Mouse (Mus musculus): Measurements from ENCODE around the gene Bean1. TPM values are rescaled to one million over a fixed set of nuclear protein-coding genes. Genes with fewer than 3 reads are reported as not detected.

Gene Bean1
- total and polyA plus RNA-seq, 3 experiments: not detected

DNA sequence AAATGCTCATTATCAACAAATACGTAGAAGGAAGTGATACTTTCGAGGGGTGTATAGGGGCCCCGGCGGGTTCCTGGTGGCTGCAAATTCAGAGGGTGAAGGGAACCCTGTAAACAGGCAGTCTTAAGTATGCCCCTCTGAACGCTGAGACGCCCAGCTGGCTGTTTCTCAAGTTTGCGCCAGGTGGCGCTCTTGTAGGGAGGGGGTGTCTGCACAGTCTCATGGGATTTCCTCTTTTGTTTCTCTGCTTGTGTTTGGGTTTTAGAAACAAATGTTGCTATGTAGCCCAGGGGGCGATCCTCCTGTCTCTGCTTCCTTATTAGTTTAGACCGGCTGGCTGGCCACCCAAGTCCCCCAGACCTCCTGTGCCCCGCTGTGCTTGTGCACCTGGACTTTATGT, 48.8 kb downstream of the Bean1 start:
- no peaks in the 10 kb centered on the region for H3K27me3 ChIP-seq (ENCODE audit: control insufficient read depth in 1 of 2, insufficient read depth in 2 of 2, low read length in 2 of 2)
- H3K79me2 ChIP-seq (ENCODE audit: control insufficient read depth, insufficient read depth, low read length, poor library complexity): no peaks in the 10 kb centered on the region
- H3K27ac ChIP-seq (ENCODE audit: control insufficient read depth, low read depth, low read length): peak overlapping the region; percentile 35
- H3K36me3 ChIP-seq (ENCODE audit: control insufficient read depth in 1 of 2, insufficient read depth in 2 of 2, low read length in 2 of 2): peaks cover 0 to 5% of the 10 kb centered on the region in 2 experiments; a peak in 2 of 4 replicates
- peaks cover 0 to 5% of the 10 kb centered on the region in 2 experiments; a peak in 2 of 4 replicates for H3K4me1 ChIP-seq (ENCODE audit: control insufficient read depth in 1 of 2, insufficient read depth in 2 of 2, low read length in 2 of 2)
- TF ChIP-seq ZC3H11A (IDR thresholded peaks at IDR 0.05; ENCODE audit: low read depth, low read length) (0 out of 2 replicates have a peak, but pooled peaks have one; percentile 34), HCFC1 (IDR thresholded peaks at IDR 0.05; ENCODE audit: low read depth, low read length) (peak; percentile 51; the same call in 1 of the 2 replicates), RAD21 (IDR thresholded peaks at IDR 0.05; ENCODE audit: low read depth, low read length) (peak; percentile 53), NELFE (IDR thresholded peaks at IDR 0.05; ENCODE audit: low read depth, low read length) (peak; percentile 33; the same call in 1 of the 2 replicates), MAX (IDR thresholded peaks at IDR 0.05; ENCODE audit: low read length) (no peak), MAZ (IDR thresholded peaks at IDR 0.05; ENCODE audit: low read depth, low read length) (peak; percentile 93), SMC3 (IDR thresholded peaks at IDR 0.05; ENCODE audit: low read depth, low read length) (peak; percentile 91), ELF1 (IDR thresholded peaks at IDR 0.05; ENCODE audit: low read depth, low read length) (0 out of 2 replicates have a peak, but pooled peaks have one; percentile 13), CTCF (IDR thresholded peaks at IDR 0.05 in 2 of 3, conservative IDR thresholded peaks at IDR 0.05 in 1 of 3; ENCODE audit: control insufficient read depth in 1 of 3, insufficient read depth in 1 of 3, low read depth in 2 of 3, low read length in 3 of 3, poor library complexity in 1 of 3, severe bottlenecking in 1 of 3) (peak; percentile 81 to 90 (median 84)), SIN3A (IDR thresholded peaks at IDR 0.05; ENCODE audit: low read length) (peak; percentile 57; the same call in 1 of the 2 replicates), USF2 (IDR thresholded peaks at IDR 0.05; ENCODE audit: borderline replicate concordance in 1 of 2, insufficient read depth in 1 of 2, low read depth in 1 of 2, low read length in 2 of 2) (no peak), RCOR1 (IDR thresholded peaks at IDR 0.05; ENCODE audit: low read depth, low read length) (no peak), ZNF384 (IDR thresholded peaks at IDR 0.05; ENCODE audit: low read depth, low read length) (no peak), TBP (IDR thresholded peaks at IDR 0.05; ENCODE audit: low read depth, low read length) (peak; percentile 48; the same call in 1 of the 2 replicates)
- peak; percentile 89 for DNase-seq (ENCODE audit: low read depth, low spot score)
- no peaks in the 10 kb centered on the region for H3K9me3 ChIP-seq (replicated peaks; ENCODE audit: insufficient read depth, low read length)
- H3K4me3 ChIP-seq (ENCODE audit: control insufficient read depth in 1 of 2, insufficient read depth in 1 of 2, low read depth in 2 of 2, low read length in 2 of 2): peak overlapping the region; percentile 15 to 56; a peak in 2 of 4 replicates
- H3K9ac ChIP-seq (ENCODE audit: control insufficient read depth, low read depth, low read length, poor library complexity, severe bottlenecking): peak overlapping the region; percentile 69

DNA sequence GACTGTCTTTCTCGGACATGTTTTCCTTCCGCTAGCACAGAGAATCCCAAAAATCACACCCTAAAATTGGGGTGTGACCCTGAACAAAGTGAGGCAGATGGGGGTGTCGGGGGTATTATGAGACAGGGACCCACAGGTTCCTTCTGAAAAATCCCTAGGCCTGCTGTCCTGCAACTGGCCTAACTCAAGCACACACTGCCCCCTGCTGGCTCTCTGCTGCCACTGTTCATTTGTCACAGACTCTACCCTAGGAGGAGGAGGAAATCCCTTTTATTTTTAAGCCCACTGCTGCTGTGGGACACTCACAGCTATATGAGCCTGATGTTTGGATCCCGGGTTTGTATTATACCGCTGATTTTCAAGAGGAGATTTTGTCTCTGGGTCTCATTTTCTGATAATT, 49.6 kb downstream of the Bean1 start:
- TF ChIP-seq TCF12 (IDR thresholded peaks at IDR 0.05; ENCODE audit: low read depth, low read length) (no peak), GABPA (IDR thresholded peaks at IDR 0.05; ENCODE audit: low read depth, low read length) (no peak), TAL1 (IDR thresholded peaks at IDR 0.05; ENCODE audit: low read length) (no peak), TBP (IDR thresholded peaks at IDR 0.05; ENCODE audit: low read depth, low read length) (no peak), MAFK (IDR thresholded peaks at IDR 0.05; ENCODE audit: borderline replicate concordance, low read depth, low read length) (no peak), RAD21 (IDR thresholded peaks at IDR 0.05; ENCODE audit: low read depth, low read length) (peak; percentile 67), RCOR1 (IDR thresholded peaks at IDR 0.05; ENCODE audit: low read depth, low read length) (no peak), KAT2A (conservative IDR thresholded peaks at IDR 0.05; ENCODE audit: low read depth, low read length) (no peak), ZC3H11A (IDR thresholded peaks at IDR 0.05; ENCODE audit: low read depth, low read length) (peak; percentile 44), HCFC1 (IDR thresholded peaks at IDR 0.05; ENCODE audit: low read depth, low read length) (no peak), E2F4 (IDR thresholded peaks at IDR 0.05; ENCODE audit: borderline replicate concordance, low read depth, low read length) (no peak), NRF1 (IDR thresholded peaks at IDR 0.05; ENCODE audit: insufficient read depth, low read depth, low read length, poor library complexity, severe bottlenecking) (no peak), POLR2AphosphoS5 (IDR thresholded peaks at IDR 0.05; ENCODE audit: borderline replicate concordance, low read depth, low read length) (no peak), MXI1 (IDR thresholded peaks at IDR 0.05; ENCODE audit: low read depth, low read length) (no peak), CTCF (IDR thresholded peaks at IDR 0.05 in 2 of 3, conservative IDR thresholded peaks at IDR 0.05 in 1 of 3; ENCODE audit: control insufficient read depth in 1 of 3, insufficient read depth in 1 of 3, low read depth in 2 of 3, low read length in 3 of 3, poor library complexity in 1 of 3, severe bottlenecking in 1 of 3) (peak; percentile 85 to 90 (median 86)), EP300 (IDR thresholded peaks at IDR 0.05; ENCODE audit: low read depth in 1 of 2, low read length in 2 of 2) (no peak), POLR2A (IDR thresholded peaks at IDR 0.05; ENCODE audit: control insufficient read depth in 1 of 2, insufficient read depth in 1 of 2, low read depth in 1 of 2, low read length in 2 of 2, poor library complexity in 1 of 2) (no peak), SMC3 (IDR thresholded peaks at IDR 0.05; ENCODE audit: low read depth, low read length) (peak; percentile 70), MEF2A (IDR thresholded peaks at IDR 0.05; ENCODE audit: extremely low read depth, insufficient replicate concordance, low read depth, low read length, poor library complexity, severe bottlenecking) (no peak), ZNF384 (IDR thresholded peaks at IDR 0.05; ENCODE audit: low read depth, low read length) (no peak), POLR2AphosphoS2 (IDR thresholded peaks at IDR 0.05; ENCODE audit: low read length) (no peak)
- peaks cover 0 to 5% of the 10 kb centered on the region in 2 experiments; a peak in 2 of 4 replicates for H3K4me1 ChIP-seq (ENCODE audit: control insufficient read depth in 1 of 2, insufficient read depth in 2 of 2, low read length in 2 of 2)
- H3K79me2 ChIP-seq (ENCODE audit: control insufficient read depth, insufficient read depth, low read length, poor library complexity): no peaks in the 10 kb centered on the region
- peak; percentile 86 for DNase-seq (ENCODE audit: low read depth, low spot score)
- H3K27me3 ChIP-seq (ENCODE audit: control insufficient read depth in 1 of 2, insufficient read depth in 2 of 2, low read length in 2 of 2): no peaks in the 10 kb centered on the region
- H3K36me3 ChIP-seq (ENCODE audit: control insufficient read depth in 1 of 2, insufficient read depth in 2 of 2, low read length in 2 of 2): peaks cover 0 to 5% of the 10 kb centered on the region in 2 experiments; a peak in 2 of 4 replicates
- H3K9me3 ChIP-seq (replicated peaks; ENCODE audit: insufficient read depth, low read length): no peaks in the 10 kb centered on the region
- peak overlapping the region in 1 of 2 experiments; percentile 56; a peak in 2 of 4 replicates for H3K4me3 ChIP-seq (ENCODE audit: control insufficient read depth in 1 of 2, insufficient read depth in 1 of 2, low read depth in 2 of 2, low read length in 2 of 2)
- no peak overlapping the region for H3K27ac ChIP-seq (ENCODE audit: control insufficient read depth, low read depth, low read length)
- peak overlapping the region; percentile 69; the same call in 1 of the 2 replicates for H3K9ac ChIP-seq (ENCODE audit: control insufficient read depth, low read depth, low read length, poor library complexity, severe bottlenecking)
